Mouse (Mus musculus) MEL (cell line): ENCODE data around the gene Traf2. TPM values are rescaled to one million over a fixed set of nuclear protein-coding genes. Genes with fewer than 3 reads are reported as not detected.

ENCODE experiments used
- DNase-seq: peaks from one replicate; pipeline ENCODE4 v3.0.0; 2011; ENCODE audit warnings: low read depth, low spot score
- H3K27ac ChIP-seq: 2 replicates; pipeline ENCODE4 v1.5.1; 2012; ENCODE audit warnings: low read depth, mild to moderate bottlenecking, control low read depth, low read length, moderate library complexity; ENCODE audit not compliant: control insufficient read depth
- H3K27me3 ChIP-seq, 2 experiments: fragments of 150-350 bp in 1 of 2; sonication (generic) in 1 of 2; 2 replicates each; pipeline ENCODE4 v1.6.1; 2012; ENCODE audit warnings: low read length in 2 of 2, mild to moderate bottlenecking in 2 of 2, improper control_type of control experiment in 1 of 2, moderate library complexity in 1 of 2; ENCODE audit not compliant: insufficient read depth in 2 of 2, control insufficient read depth in 1 of 2
- H3K36me3 ChIP-seq, 2 experiments: 2 replicates each; pipeline ENCODE4 v1.6.1; 2012 to 2014; ENCODE audit warnings: low read length in 2 of 2, improper control_type of control experiment in 1 of 2, inconsistent platforms in 1 of 2, mild to moderate bottlenecking in 1 of 2; ENCODE audit not compliant: insufficient read depth in 2 of 2, control insufficient read depth in 1 of 2
- H3K4me1 ChIP-seq, 2 experiments: fragments of 150-350 bp in 1 of 2; sonication (generic) in 1 of 2; 2 replicates each; pipeline ENCODE4 v1.6.1; 2012; ENCODE audit warnings: low read length in 2 of 2, improper control_type of control experiment in 1 of 2, mild to moderate bottlenecking in 1 of 2; ENCODE audit not compliant: insufficient read depth in 2 of 2, control insufficient read depth in 1 of 2
- H3K4me3 ChIP-seq, 2 experiments: fragments of 150-350 bp in 1 of 2; sonication (generic) in 1 of 2; 2 replicates each; pipeline ENCODE4 v1.5.1; 2012; ENCODE audit warnings: low read depth in 2 of 2, low read length in 2 of 2, mild to moderate bottlenecking in 2 of 2, moderate library complexity in 2 of 2, control low read depth in 1 of 2, improper control_type of control experiment in 1 of 2; ENCODE audit not compliant: control insufficient read depth in 1 of 2, insufficient read depth in 1 of 2
- H3K79me2 ChIP-seq: 2 replicates; pipeline ENCODE4 v1.6.1; 2012; ENCODE audit warnings: mild to moderate bottlenecking, low read length, moderate library complexity; ENCODE audit not compliant: control insufficient read depth, poor library complexity, insufficient read depth
- H3K9ac ChIP-seq: 2 replicates; pipeline ENCODE4 v1.6.1; 2012; ENCODE audit warnings: low read depth, mild to moderate bottlenecking, control low read depth, low read length, moderate library complexity; ENCODE audit not compliant: control insufficient read depth, poor library complexity, severe bottlenecking
- H3K9me3 ChIP-seq: fragments of 150-350 bp; sonication (generic); replicated peaks from 2 replicates; pipeline ENCODE4 v1.6.1; 2012; ENCODE audit warnings: mild to moderate bottlenecking, low read length, improper control_type of control experiment, moderate library complexity; ENCODE audit not compliant: insufficient read depth
- CHD1 ChIP-seq: IDR thresholded peaks from 2 replicates; pipeline ENCODE4 v1.6.1; 2012; ENCODE audit warnings: low read depth, mild to moderate bottlenecking, inconsistent platforms, low read length, improper control_type of control experiment
- CHD2 ChIP-seq: IDR thresholded peaks from 2 replicates; pipeline ENCODE4 v1.6.1; 2011; ENCODE audit warnings: low read length, improper control_type of control experiment
- CTCF ChIP-seq, 3 experiments: IDR thresholded peaks in 2 of 3; conservative IDR thresholded peaks in 1 of 3; 2 replicates each; pipeline ENCODE4 v1.5.1; 2011 to 2012; ENCODE audit warnings: low read length in 3 of 3, low read depth in 2 of 3, mild to moderate bottlenecking in 2 of 3, improper control_type of control experiment in 1 of 3, inconsistent platforms in 1 of 3, mixed read lengths in 1 of 3, moderate library complexity in 1 of 3; ENCODE audit not compliant: control insufficient read depth in 1 of 3, insufficient read depth in 1 of 3, poor library complexity in 1 of 3, severe bottlenecking in 1 of 3
- ETS1 ChIP-seq: IDR thresholded peaks from 2 replicates; pipeline ENCODE4 v1.6.1; 2012; ENCODE audit warnings: low read depth, mild to moderate bottlenecking, inconsistent platforms, low read length, improper control_type of control experiment, moderate library complexity
- HCFC1 ChIP-seq: IDR thresholded peaks from 2 replicates; pipeline ENCODE4 v1.6.1; 2012; ENCODE audit warnings: low read depth, mild to moderate bottlenecking, inconsistent platforms, low read length, improper control_type of control experiment, moderate library complexity
- JUND ChIP-seq: IDR thresholded peaks from 2 replicates; pipeline ENCODE4 v1.6.1; 2011; ENCODE audit warnings: low read depth, mild to moderate bottlenecking, improper control_type of control experiment, low read length
- KAT2A ChIP-seq: conservative IDR thresholded peaks from 2 replicates; pipeline ENCODE4 v1.6.1; 2012; ENCODE audit warnings: low read depth, low read length, improper control_type of control experiment, inconsistent platforms
- MAX ChIP-seq: IDR thresholded peaks from 2 replicates; pipeline ENCODE4 v1.6.1; 2011; ENCODE audit warnings: low read length, improper control_type of control experiment
- MEF2A ChIP-seq: IDR thresholded peaks from 2 replicates; pipeline ENCODE4 v1.6.1; 2014; ENCODE audit warnings: low read depth, mild to moderate bottlenecking, inconsistent platforms, low read length, improper control_type of control experiment; ENCODE audit not compliant: poor library complexity, insufficient replicate concordance, severe bottlenecking; ENCODE audit errors: extremely low read depth
- MXI1 ChIP-seq: IDR thresholded peaks from 2 replicates; pipeline ENCODE4 v1.6.1; 2011; ENCODE audit warnings: mild to moderate bottlenecking, low read depth, low read length, improper control_type of control experiment
- NELFE ChIP-seq: IDR thresholded peaks from 2 replicates; pipeline ENCODE4 v1.6.1; 2011; ENCODE audit warnings: low read depth, low read length, improper control_type of control experiment
- NRF1 ChIP-seq: IDR thresholded peaks from 2 replicates; pipeline ENCODE4 v1.6.1; 2014; ENCODE audit warnings: low read depth, mild to moderate bottlenecking, inconsistent platforms, low read length, improper control_type of control experiment, moderate library complexity; ENCODE audit not compliant: poor library complexity, insufficient read depth, severe bottlenecking
- POLR2A ChIP-seq, 2 experiments: IDR thresholded peaks; 2 replicates each; pipeline ENCODE4 v1.6.1; 2011 to 2012; ENCODE audit warnings: low read length in 2 of 2, mild to moderate bottlenecking in 2 of 2, control low read depth in 1 of 2, improper control_type of control experiment in 1 of 2, low read depth in 1 of 2, moderate library complexity in 1 of 2; ENCODE audit not compliant: control insufficient read depth in 1 of 2, insufficient read depth in 1 of 2, poor library complexity in 1 of 2
- POLR2AphosphoS2 ChIP-seq: IDR thresholded peaks from 2 replicates; pipeline ENCODE4 v1.6.1; 2011; ENCODE audit warnings: low read length, improper control_type of control experiment
- POLR2AphosphoS5 ChIP-seq: IDR thresholded peaks from 2 replicates; pipeline ENCODE4 v1.6.1; 2012; ENCODE audit warnings: low read depth, borderline replicate concordance, mild to moderate bottlenecking, inconsistent platforms, low read length, moderate library complexity, mixed read lengths
- RAD21 ChIP-seq: IDR thresholded peaks from 2 replicates; pipeline ENCODE4 v1.6.1; 2011; ENCODE audit warnings: mild to moderate bottlenecking, low read depth, low read length, improper control_type of control experiment
- RCOR1 ChIP-seq: IDR thresholded peaks from 2 replicates; pipeline ENCODE4 v1.6.1; 2012; ENCODE audit warnings: low read depth, mild to moderate bottlenecking, inconsistent platforms, low read length, improper control_type of control experiment
- SIN3A ChIP-seq: IDR thresholded peaks from 2 replicates; pipeline ENCODE4 v1.6.1; 2012; ENCODE audit warnings: low read length, improper control_type of control experiment, inconsistent platforms
- SMC3 ChIP-seq: IDR thresholded peaks from 2 replicates; pipeline ENCODE4 v1.6.1; 2011; ENCODE audit warnings: low read depth, low read length, improper control_type of control experiment
- TAL1 ChIP-seq: IDR thresholded peaks from 2 replicates; pipeline ENCODE4 v1.6.1; 2012; ENCODE audit warnings: mild to moderate bottlenecking, inconsistent platforms, low read length, moderate library complexity, mixed read lengths
- TBP ChIP-seq: IDR thresholded peaks from 2 replicates; pipeline ENCODE4 v1.8.0; 2011; ENCODE audit warnings: low read depth, low read length, improper control_type of control experiment
- UBTF ChIP-seq: IDR thresholded peaks from 2 replicates; pipeline ENCODE4 v1.6.1; 2012; ENCODE audit warnings: low read depth, mild to moderate bottlenecking, inconsistent platforms, low read length, improper control_type of control experiment, moderate library complexity, borderline replicate concordance; ENCODE audit not compliant: insufficient read depth
- USF1 ChIP-seq: IDR thresholded peaks from 2 replicates; pipeline ENCODE4 v1.6.1; 2014; ENCODE audit warnings: low read depth, mild to moderate bottlenecking, inconsistent platforms, low read length, improper control_type of control experiment, moderate library complexity
- USF2 ChIP-seq, 2 experiments: IDR thresholded peaks; 2 replicates each; pipeline ENCODE4 v1.6.1; 2011 to 2012; ENCODE audit warnings: improper control_type of control experiment in 2 of 2, low read length in 2 of 2, borderline replicate concordance in 1 of 2, inconsistent platforms in 1 of 2, low read depth in 1 of 2, mild to moderate bottlenecking in 1 of 2; ENCODE audit not compliant: insufficient read depth in 1 of 2
- ZC3H11A ChIP-seq: IDR thresholded peaks from 2 replicates; pipeline ENCODE4 v1.6.1; 2012; ENCODE audit warnings: low read depth, mild to moderate bottlenecking, inconsistent platforms, low read length, improper control_type of control experiment
- ZKSCAN1 ChIP-seq: IDR thresholded peaks from 2 replicates; pipeline ENCODE4 v1.6.1; 2012; ENCODE audit warnings: low read depth, mild to moderate bottlenecking, inconsistent platforms, low read length, improper control_type of control experiment, moderate library complexity
- ZMIZ1 ChIP-seq: IDR thresholded peaks from 2 replicates; pipeline ENCODE4 v1.6.1; 2012; ENCODE audit warnings: low read depth, mild to moderate bottlenecking, inconsistent platforms, low read length, improper control_type of control experiment, moderate library complexity
- ZNF384 ChIP-seq: IDR thresholded peaks from 2 replicates; pipeline ENCODE4 v1.6.1; 2012; ENCODE audit warnings: low read depth, mild to moderate bottlenecking, inconsistent platforms, low read length, improper control_type of control experiment
- polyA plus RNA-seq, 2 experiments: library from polyadenylated mRNA; stranded (reverse) in 1 of 2; unstranded in 1 of 2; fragments of >175 nt in 1 of 2; fragments of >200 nt in 1 of 2; gene quantifications; 2 replicates each; pipeline versions ENCODE4 v1.2.1 to v1.2.4; 2012; ENCODE audit warnings: low replicate concordance in 2 of 2, low read depth in 1 of 2; ENCODE audit not compliant: insufficient read length in 2 of 2, insufficient read depth in 1 of 2, missing spikeins in 1 of 2
- total RNA-seq: library from RNA; depleted of rRNA; stranded (reverse); fragments of 300-350 nt; gene quantifications from 2 replicates; pipeline ENCODE4 v1.2.3, GENCODE M21; 2012

The Traf2 gene
- total and polyA plus RNA-seq, 3 experiments: 19.9 to 28.3 TPM; not detected in 1

GRCm38 (mm10) chr2:25581901-25582301 lies 35.2 kb upstream of the Traf2 start:
- Histone ChIP-seq H3K27ac (peak overlapping the region; percentile 27), H3K9ac (peak overlapping the region; percentile 47), H3K4me3 (0 out of 4 replicates have a peak overlapping the region, but pooled peaks of 1 of the 2 experiments have one; percentile 26)

GRCm38 (mm10) chr2:25581294-25581864 lies 34.6 kb upstream of the Traf2 start, which contains the start of gene Ajm1:
TSS of gene Ajm1 (minus strand) at chr2:25581757.
- Histone ChIP-seq H3K27ac (peak within 1 kb of the TSS; percentile 27), H3K9me3 (no peaks in the 10 kb centered on the region), H3K9ac (peak within 1 kb of the TSS; percentile 47), H3K79me2 (no peaks in the 10 kb centered on the region), H3K4me1 (peaks cover 0 to 10% of the 10 kb centered on the region in 2 experiments; a peak in 2 of 4 replicates), H3K27me3 (no peaks in the 10 kb centered on the region), H3K36me3 (peaks cover 3 to 7% of the 10 kb centered on the region in 2 experiments)
- peak; percentile 84 for DNase-seq
- TF ChIP-seq CTCF (IDR thresholded peaks at IDR 0.05 in 2 of 3, conservative IDR thresholded peaks at IDR 0.05 in 1 of 3; ENCODE audit: control insufficient read depth in 1 of 3, insufficient read depth in 1 of 3, low read depth in 2 of 3, low read length in 3 of 3, poor library complexity in 1 of 3, severe bottlenecking in 1 of 3) (peak; percentile 76 to 93 (median 83)), KAT2A (no peak), ZMIZ1 (peak; percentile 23; the same call in 1 of the 2 replicates), JUND (no peak), SMC3 (peak; percentile 14; the same call in 1 of the 2 replicates), TAL1 (no peak), RCOR1 (no peak), POLR2AphosphoS5 (no peak), ETS1 (no peak), POLR2AphosphoS2 (no peak), MXI1 (0 out of 2 replicates have a peak, but pooled peaks have one; percentile 24), CHD2 (no peak), ZNF384 (no peak), HCFC1 (peak; percentile 66), USF2 (IDR thresholded peaks at IDR 0.05; ENCODE audit: borderline replicate concordance in 1 of 2, insufficient read depth in 1 of 2, low read depth in 1 of 2, low read length in 2 of 2) (no peak), RAD21 (peak; percentile 28), POLR2A (IDR thresholded peaks at IDR 0.05; ENCODE audit: control insufficient read depth in 1 of 2, insufficient read depth in 1 of 2, low read depth in 1 of 2, low read length in 2 of 2, poor library complexity in 1 of 2) (no peak), UBTF (no peak), NRF1 (no peak), SIN3A (peak; percentile 68; the same call in 1 of the 2 replicates), ZC3H11A (no peak), ZKSCAN1 (no peak), TBP (no peak), MAX (no peak), MEF2A (no peak), CHD1 (no peak), USF1 (no peak)
- TF ChIP-seq, all 39 proteins: peak for 7
- H3K4me3 ChIP-seq: peak within 1 kb of the TSS; percentile 44 to 55

More at GRCm38 (mm10) chr2:25581901-25582301, 35.2 kb upstream of the Traf2 start:
- Histone ChIP-seq H3K79me2 (no peaks in the 10 kb centered on the region), H3K9me3 (no peaks in the 10 kb centered on the region), H3K36me3 (peaks cover 3 to 7% of the 10 kb centered on the region in 2 experiments), H3K27me3 (no peaks in the 10 kb centered on the region), H3K4me1 (peaks cover 0 to 10% of the 10 kb centered on the region in 2 experiments; a peak in 2 of 4 replicates)
- DNase-seq: no peak
- TF ChIP-seq RAD21: no peak
- 0 out of 2 replicates have a peak, but pooled peaks have one; percentile 23 for TF ChIP-seq NELFE
- TF ChIP-seq, all 39 proteins: peak for 1
